Mouse (Mus musculus) midbrain, embryonic 13.5 days (tissue): Measurements from ENCODE around the gene Coq9. TPM values are rescaled to one million over a fixed set of nuclear protein-coding genes. Genes with fewer than 3 reads are reported as not detected.

Experiments used
- ATAC-seq: fragments of 200-750 bp; cut with Nextera tagmentation; 2 replicates; pipeline ENCODE4 v1.8.0; 2017; ENCODE audit warnings: mild to moderate bottlenecking, moderate TSS enrichment, moderate library complexity
- H3K27ac ChIP-seq: fragments of 300-500 bp; sonication (generic); 2 replicates; pipeline ENCODE4 v1.5.1; 2015; ENCODE audit warnings: inconsistent platforms, mild to moderate bottlenecking, moderate library complexity
- H3K27me3 ChIP-seq: fragments of 300-500 bp; sonication (generic); 2 replicates; pipeline ENCODE4 v1.6.1; 2015; ENCODE audit warnings: mild to moderate bottlenecking, inconsistent platforms
- H3K36me3 ChIP-seq: fragments of 300-500 bp; sonication (generic); 2 replicates; pipeline ENCODE4 v1.6.1; 2015; ENCODE audit warnings: mild to moderate bottlenecking, inconsistent platforms
- H3K4me1 ChIP-seq: fragments of 300-500 bp; sonication (generic); replicated peaks from 2 replicates; pipeline ENCODE4 v1.6.1; 2015; ENCODE audit warnings: inconsistent platforms
- H3K4me2 ChIP-seq: fragments of 300-500 bp; sonication (generic); replicated peaks from 2 replicates; pipeline ENCODE4 v1.6.1; 2015; ENCODE audit warnings: moderate library complexity, mild to moderate bottlenecking, inconsistent platforms
- H3K4me3 ChIP-seq: fragments of 300-500 bp; sonication (generic); replicated peaks from 2 replicates; pipeline ENCODE4 v1.5.1; 2015; ENCODE audit warnings: mild to moderate bottlenecking, inconsistent platforms
- H3K9ac ChIP-seq: fragments of 300-500 bp; sonication (generic); replicated peaks from 2 replicates; pipeline ENCODE4 v1.6.1; 2015; ENCODE audit warnings: mild to moderate bottlenecking, inconsistent platforms
- H3K9me3 ChIP-seq: fragments of 300-500 bp; sonication (generic); 2 replicates; pipeline ENCODE4 v1.6.1; 2016; ENCODE audit warnings: mild to moderate bottlenecking, inconsistent platforms
- WGBS: fragments of 180-500 bp; shearing (Covaris S2); methylation state at CpG from one replicate; pipeline ENCODE4 v1.1.7; 2015; 5-methylcytosine and 5-hydroxymethylcytosine counted together
- polyA plus RNA-seq: library from polyadenylated mRNA; unstranded; fragments of >200 nt; fragmentation: Nextera tagmentation; extraction: Ambion mirVana; gene quantifications from 2 replicates; pipeline ENCODE4 v1.2.1, GENCODE M21; 2015

Coq9 gene
- polyA plus RNA-seq, result 56.1 and 61.6 TPM in 2 replicates

DNA sequence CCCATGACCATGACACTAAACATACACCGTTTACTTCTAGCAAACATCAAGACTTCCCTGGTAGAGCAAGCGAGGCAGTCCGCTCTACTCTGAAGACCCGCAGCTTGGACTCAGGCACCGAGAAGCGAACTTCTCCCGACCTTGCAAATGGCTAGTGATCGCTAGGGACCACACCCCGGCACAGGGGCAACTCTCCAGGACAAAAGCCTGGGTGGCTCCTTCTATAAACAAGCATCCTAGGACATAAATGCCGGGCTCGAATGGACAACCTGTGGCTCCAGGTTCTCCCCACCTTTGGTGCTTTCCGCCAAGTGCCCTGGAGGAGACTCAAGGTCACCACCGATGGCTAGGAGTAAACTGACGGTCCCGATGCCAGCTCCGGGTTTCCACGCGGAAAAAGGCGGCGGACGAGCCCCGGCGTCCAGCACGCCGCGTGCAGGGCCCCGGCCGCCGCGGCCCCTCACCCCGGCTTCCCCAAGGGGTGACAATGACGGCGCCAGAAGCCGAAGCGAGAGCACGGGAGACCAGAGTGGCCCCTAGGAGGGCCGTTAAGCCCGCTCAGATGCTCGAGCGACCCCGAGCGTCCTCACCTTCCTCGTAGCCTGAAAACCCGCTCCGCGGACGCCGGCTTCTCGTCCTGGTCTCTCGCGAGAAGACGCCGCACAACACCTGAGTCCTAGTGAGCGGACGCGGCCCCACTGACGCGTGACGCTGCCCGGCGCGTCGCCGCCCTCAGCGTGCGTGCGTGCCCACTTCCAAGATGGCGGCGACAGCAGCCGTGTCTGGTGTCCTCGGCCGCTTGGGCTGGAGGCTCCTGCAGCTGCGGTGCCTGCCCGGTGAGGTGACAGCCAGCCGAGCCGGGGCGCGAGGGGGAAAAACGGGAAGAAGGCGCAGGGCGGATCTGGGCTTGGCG lies at the start of gene Coq9, which contains the start of gene Ciapin1:
Coq9 (plus strand) TSS at position 660 of the 913 bp plus-strand sequence.
Ciapin1 (minus strand) TSS at position 697 of the 913 bp plus-strand sequence.
- H3K4me1 ChIP-seq, result peaks cover 19% of the 10 kb centered on the region
- WGBS, result under 1% methylated on average over 81 of the region's 82 CpGs
- ATAC-seq, result peak; percentile 98
- no peaks in the 10 kb centered on the region for H3K36me3 ChIP-seq
- H3K27me3 ChIP-seq, result no peaks in the 10 kb centered on the region
- H3K27ac ChIP-seq, result peak within 1 kb of the TSS; percentile 89
- no peaks in the 10 kb centered on the region for H3K9me3 ChIP-seq
- peak within 1 kb of the TSS; percentile 94 for H3K9ac ChIP-seq
- peak within 1 kb of the TSS; percentile 85 for H3K4me3 ChIP-seq
- H3K4me2 ChIP-seq, result peak within 1 kb of the TSS; percentile 81

DNA sequence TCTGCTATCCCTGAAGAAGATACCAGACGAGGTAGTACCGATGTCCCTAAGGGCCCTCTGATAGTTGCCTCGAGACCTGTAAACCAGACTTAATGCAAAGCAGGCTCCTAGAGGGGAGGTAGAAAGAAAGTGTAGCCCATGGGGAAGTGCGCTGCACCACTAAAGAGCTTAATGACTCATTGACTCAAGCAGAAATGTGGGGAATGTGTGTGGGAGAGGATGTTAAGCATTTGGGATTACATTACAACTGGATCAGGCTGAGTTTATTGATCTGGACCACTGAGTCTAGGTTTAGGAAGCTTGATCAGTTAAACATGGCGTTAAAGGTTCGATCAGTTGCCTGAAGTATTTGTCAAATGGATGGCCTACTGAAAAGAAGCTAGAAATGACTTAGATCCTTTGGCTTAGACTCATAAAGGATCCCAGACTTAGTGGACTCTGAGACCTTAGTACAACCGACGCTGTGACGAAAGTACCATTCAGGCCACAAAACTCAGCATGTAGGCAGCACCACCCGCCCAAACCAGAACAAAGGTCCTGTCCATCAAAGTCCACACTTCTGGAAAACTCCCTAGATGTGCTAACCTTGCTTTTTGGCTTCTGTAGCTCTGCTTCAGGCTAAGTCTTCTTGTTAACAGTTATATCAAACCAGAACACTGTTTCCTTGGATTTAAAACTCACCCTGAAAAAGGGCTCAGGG lies 48.7 kb upstream of the Coq9 start:
- Histone ChIP-seq H3K4me3 (no peak overlapping the region), H3K4me2 (no peak overlapping the region), H3K9me3 (no peaks in the 10 kb centered on the region), H3K27me3 (no peaks in the 10 kb centered on the region), H3K4me1 (peaks cover 13% of the 10 kb centered on the region), H3K27ac (no peak overlapping the region), H3K9ac (no peak overlapping the region), H3K36me3 (no peaks in the 10 kb centered on the region)
- no peak for ATAC-seq
- 35% methylated on average over 10 of the region's 10 CpGs for WGBS

DNA sequence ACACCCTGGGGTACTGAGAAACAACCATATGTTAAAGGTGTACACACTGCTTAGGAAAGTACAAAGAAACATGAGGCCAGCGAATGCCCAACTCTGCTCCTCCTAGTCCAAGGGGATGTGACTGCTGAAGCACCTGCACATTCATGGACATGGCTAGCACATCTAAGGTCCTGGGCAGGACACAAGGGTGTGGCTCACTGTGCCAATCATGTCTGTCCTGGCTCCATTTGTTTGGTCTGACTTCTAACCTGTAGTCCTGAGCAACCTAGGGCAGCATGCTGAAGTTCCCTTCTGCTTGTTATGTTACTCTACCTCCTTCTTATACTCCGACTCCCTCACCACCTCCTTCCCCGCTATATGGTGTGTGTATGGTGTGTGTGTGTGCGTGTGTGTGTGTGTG lies 43.8 kb upstream of the Coq9 start:
- Histone ChIP-seq H3K9ac (no peak overlapping the region), H3K9me3 (no peaks in the 10 kb centered on the region), H3K27ac (no peak overlapping the region), H3K36me3 (no peaks in the 10 kb centered on the region), H3K4me2 (no peak overlapping the region), H3K27me3 (no peaks in the 10 kb centered on the region), H3K4me1 (peaks cover 10% of the 10 kb centered on the region), H3K4me3 (no peak overlapping the region)
- 94% methylated on average over 4 of the region's 4 CpGs for WGBS
- ATAC-seq, result no peak

DNA sequence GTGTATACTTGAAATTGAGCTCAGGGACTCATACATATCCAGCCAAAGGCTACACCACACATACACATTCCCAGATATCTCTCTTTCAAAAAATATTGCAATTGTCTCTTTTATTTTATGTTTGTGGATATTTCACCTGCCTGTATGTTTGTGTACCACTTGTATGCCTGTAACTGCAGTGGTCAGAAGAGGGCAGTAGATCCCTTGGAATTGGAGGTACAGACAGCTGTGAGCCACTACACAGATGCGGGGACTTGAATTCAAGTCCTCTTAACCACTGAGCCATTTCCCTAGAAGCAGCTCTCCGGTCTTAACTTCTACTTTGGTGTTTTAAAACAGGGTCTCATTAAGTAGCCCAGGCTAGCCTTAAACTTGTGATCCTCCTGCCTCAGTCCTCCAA lies 43.3 kb upstream of the Coq9 start:
- Histone ChIP-seq H3K4me3 (no peak overlapping the region), H3K36me3 (no peaks in the 10 kb centered on the region), H3K27ac (no peak overlapping the region), H3K27me3 (no peaks in the 10 kb centered on the region), H3K4me2 (no peak overlapping the region), H3K9ac (no peak overlapping the region), H3K9me3 (no peaks in the 10 kb centered on the region), H3K4me1 (peaks cover 6% of the 10 kb centered on the region)
- 90% methylated on average over 2 of the region's 2 CpGs for WGBS
- ATAC-seq, result no peak

DNA sequence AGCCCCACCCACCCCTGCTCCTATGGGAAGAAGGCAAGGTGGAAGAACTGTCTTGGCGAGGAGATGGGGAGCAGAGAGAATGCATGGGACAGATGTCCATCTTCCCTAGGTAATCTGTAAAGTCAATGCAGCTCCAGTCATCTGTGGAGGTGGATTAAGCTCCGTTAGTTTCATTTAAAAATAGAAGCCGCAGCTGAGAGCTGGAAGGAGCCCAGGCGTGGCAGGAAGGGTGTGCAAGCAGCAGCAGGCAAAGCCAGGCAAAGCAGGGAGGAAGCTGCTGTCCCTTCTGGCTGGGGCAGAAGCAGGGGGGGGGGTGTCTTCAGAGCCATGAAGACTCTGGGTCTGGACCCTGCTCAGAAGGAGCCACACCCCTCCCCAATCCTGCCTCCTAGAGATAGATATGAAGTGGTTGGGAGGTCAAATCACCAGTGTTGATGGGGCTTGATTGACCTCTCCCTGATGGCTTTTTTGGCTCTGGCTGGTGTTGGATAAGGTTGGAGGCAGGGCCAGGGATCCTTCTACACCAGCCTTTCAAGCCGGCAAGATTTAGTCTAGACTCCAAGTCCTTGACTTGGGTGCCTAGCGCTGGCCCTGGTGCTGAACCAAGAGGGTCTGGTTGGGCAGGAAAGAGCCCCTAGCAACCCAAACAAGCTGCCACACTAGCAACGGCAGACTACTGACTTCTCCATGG lies 37.7 kb upstream of the Coq9 start:
- H3K27ac ChIP-seq, result no peak overlapping the region
- no peak overlapping the region for H3K4me3 ChIP-seq
- H3K4me2 ChIP-seq, result no peak overlapping the region
- no peaks in the 10 kb centered on the region for H3K9me3 ChIP-seq
- H3K4me1 ChIP-seq, result peaks cover 5% of the 10 kb centered on the region; the same call in 1 of the 2 replicates
- H3K27me3 ChIP-seq, result no peaks in the 10 kb centered on the region
- H3K36me3 ChIP-seq, result no peaks in the 10 kb centered on the region
- 62% methylated on average over 7 of the region's 7 CpGs for WGBS
- no peak for ATAC-seq
- no peak overlapping the region for H3K9ac ChIP-seq

DNA sequence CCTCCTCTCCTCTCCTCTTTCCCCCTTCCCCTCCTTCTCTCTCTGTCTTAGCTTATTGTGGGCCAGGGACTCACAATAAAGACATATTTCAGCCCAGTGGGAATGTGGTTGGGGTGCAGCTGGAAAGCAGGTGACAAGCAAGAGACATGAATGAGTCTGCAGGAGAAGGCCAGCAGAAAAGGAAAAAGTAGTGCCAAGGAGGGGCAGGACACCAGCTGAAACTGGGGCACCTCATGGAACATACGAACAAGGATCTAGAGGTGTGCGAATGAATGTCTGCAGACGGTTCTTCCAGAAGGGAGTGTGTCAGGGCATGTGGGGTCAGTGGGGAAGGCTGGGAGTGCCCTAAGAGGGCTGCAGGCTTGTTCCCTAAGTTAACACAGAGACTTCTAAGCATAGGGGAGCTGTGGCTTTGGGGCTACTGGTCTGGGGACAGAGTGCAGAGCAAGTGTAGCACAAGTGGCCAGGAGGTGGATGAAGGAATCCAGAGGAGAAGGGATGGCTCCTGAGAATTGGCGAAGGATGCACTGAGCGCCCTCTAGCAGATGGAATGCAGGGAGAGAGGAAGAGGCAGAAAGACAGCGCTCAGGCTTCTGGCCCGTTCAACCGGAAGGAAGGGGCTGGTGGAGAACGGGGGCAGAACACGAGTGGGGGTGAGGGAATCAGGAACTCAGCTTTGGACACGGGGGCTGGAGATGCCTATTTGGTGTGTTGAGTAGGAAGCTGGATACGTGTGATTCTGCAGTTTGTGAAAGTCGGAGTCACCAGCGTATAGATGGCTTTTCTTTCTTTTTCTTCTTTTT lies 36.6 kb upstream of the Coq9 start:
- Histone ChIP-seq H3K27me3 (no peaks in the 10 kb centered on the region), H3K27ac (no peak overlapping the region), H3K9ac (no peak overlapping the region), H3K36me3 (no peaks in the 10 kb centered on the region), H3K4me2 (no peak overlapping the region), H3K4me3 (no peak overlapping the region), H3K4me1 (peaks cover 6% of the 10 kb centered on the region), H3K9me3 (no peaks in the 10 kb centered on the region)
- WGBS, result 38% methylated on average over 14 of the region's 14 CpGs
- no peak for ATAC-seq

DNA sequence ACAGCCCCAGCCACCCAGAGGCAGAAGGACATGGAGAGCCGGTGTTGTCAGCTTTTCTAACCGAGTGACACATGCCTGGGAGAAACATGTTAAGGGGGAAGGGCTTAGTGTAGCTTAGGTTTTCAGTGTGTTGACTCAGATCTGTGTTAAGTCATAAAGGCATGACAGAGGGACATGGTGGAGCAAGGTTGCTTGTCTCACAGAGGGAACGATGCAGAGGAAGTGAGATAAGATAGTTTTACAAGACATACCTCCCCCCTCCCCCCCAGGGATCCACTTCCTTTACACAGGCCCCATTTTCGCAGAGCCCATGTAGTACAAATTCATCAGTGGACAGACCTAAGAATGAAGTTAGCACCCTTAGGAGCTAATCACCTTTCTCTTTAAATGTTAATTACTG lies 35.7 kb upstream of the Coq9 start:
- peaks cover 12% of the 10 kb centered on the region for H3K4me1 ChIP-seq
- 84% methylated on average over 4 of the region's 4 CpGs for WGBS
- ATAC-seq, result no peak
- no peak overlapping the region for H3K27ac ChIP-seq
- no peak overlapping the region for H3K4me2 ChIP-seq
- no peak overlapping the region for H3K9ac ChIP-seq
- H3K27me3 ChIP-seq, result no peaks in the 10 kb centered on the region
- no peaks in the 10 kb centered on the region for H3K9me3 ChIP-seq
- no peak overlapping the region for H3K4me3 ChIP-seq
- H3K36me3 ChIP-seq, result no peaks in the 10 kb centered on the region

DNA sequence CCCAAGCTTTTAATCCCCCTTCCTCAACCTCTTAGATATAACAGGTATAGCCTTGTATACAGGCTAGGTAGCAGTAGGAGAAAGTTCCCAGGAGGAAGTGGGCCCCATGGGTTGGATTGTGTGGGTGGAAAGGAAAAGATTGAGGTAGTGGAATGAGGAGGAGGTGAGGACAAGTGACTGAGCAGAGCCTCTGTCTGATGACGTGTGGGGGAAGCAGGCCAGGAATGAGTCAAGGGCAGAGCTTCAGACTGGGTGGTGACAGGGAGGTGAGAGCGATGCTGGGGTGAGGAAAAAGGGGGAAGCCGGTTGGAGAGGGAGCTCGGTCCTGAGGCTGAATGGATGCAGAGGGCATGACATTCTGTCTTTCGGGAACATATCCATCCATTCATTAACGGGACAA lies 34.6 kb upstream of the Coq9 start:
- WGBS, result 80% methylated on average over 6 of the region's 6 CpGs
- no peak for ATAC-seq

DNA sequence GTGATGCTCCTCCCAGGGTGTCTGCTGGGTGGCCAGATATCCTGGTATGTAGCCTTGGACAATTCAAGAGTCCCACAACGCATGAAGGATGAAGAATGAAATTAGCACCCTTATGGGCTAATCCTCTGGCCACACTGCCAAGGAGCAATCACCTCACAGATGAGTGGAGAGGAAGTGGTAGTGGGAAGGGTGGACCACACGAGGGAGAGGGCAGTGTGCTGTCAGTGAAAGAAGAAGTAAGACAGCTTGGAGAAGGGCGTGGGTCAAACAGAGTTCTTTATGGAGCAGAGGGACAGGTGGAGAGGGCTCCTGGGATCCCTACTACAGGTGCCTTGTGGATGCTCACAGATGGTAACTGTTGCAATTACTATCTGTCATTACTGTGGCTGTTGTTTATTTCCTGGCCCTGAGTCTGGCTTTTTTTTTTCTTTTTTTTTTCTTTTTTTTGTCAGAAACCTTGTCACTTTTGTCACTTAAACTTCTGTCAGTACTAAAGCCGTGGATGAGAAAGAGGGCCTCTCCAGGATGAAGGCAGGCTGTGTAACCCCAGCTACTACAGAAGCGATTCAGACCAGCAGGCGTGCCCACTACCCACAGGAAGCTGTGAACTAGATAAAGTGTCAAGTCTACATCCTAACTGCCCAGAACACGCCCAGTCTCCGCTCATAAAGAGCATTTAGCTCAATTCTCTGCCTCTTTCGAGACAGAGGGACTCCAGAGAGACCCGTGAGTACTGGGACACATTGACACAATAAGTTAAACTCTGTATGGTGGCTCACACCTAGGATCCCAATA lies 33.4 kb upstream of the Coq9 start:
- Histone ChIP-seq H3K4me3 (no peak overlapping the region), H3K9ac (no peak overlapping the region), H3K27me3 (no peaks in the 10 kb centered on the region), H3K4me1 (peaks cover 13% of the 10 kb centered on the region), H3K4me2 (no peak overlapping the region), H3K36me3 (no peaks in the 10 kb centered on the region), H3K9me3 (no peaks in the 10 kb centered on the region), H3K27ac (no peak overlapping the region)
- ATAC-seq, result no peak
- WGBS, result 81% methylated on average over 10 of the region's 10 CpGs

More for the DNA sequence above, 34.6 kb upstream of the Coq9 start:
- Histone ChIP-seq H3K36me3 (no peaks in the 10 kb centered on the region), H3K4me2 (no peak overlapping the region), H3K27ac (no peak overlapping the region), H3K9me3 (no peaks in the 10 kb centered on the region), H3K4me3 (no peak overlapping the region), H3K27me3 (no peaks in the 10 kb centered on the region), H3K4me1 (peaks cover 13% of the 10 kb centered on the region), H3K9ac (no peak overlapping the region)

DNA sequence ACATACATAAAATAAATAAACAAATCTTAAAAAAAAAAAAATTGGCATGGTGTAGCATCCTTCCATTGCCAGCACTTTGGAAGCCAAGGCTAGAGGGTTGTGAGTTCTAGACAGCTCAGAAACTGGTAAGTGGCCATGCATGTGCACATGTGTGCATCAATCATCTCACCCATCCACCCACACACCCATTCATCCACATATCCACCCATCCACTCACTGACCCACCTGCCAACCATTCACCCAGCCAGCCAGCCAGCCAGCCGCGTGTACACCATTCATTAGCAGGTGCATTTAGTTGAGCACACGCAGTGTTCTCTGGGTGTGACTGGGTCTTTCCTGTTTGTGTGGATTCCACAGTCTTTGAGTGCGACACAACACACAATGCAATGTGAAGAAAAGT lies 32.3 kb upstream of the Coq9 start:
- H3K27ac ChIP-seq, result no peak overlapping the region
- ATAC-seq, result no peak
- H3K27me3 ChIP-seq, result no peaks in the 10 kb centered on the region
- no peaks in the 10 kb centered on the region for H3K36me3 ChIP-seq
- H3K4me1 ChIP-seq, result peaks cover 13% of the 10 kb centered on the region
- H3K4me2 ChIP-seq, result no peak overlapping the region
- WGBS, result 70% methylated on average over 4 of the region's 4 CpGs
- no peaks in the 10 kb centered on the region for H3K9me3 ChIP-seq
- no peak overlapping the region for H3K4me3 ChIP-seq
- H3K9ac ChIP-seq, result no peak overlapping the region

DNA sequence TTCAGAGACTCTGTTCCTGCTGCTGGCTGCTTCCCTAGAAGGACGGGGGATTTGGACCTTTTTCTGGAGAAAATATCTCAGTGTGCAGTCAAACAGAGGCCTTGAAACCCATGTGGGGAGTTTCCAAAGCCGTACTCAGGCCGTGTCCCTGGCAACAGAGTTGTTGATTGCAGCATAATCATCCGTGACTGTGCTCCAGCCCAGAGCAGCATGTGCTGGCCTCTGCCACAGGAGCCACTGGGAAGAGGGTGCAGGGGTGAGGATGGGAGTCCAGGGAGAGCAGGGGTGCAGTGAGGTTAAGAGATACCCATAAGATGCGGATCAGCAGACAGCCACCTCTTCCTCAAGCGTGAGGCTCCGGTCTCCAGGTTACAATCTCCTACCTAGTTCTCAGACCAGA lies 30.6 kb upstream of the Coq9 start:
- Histone ChIP-seq H3K27me3 (no peaks in the 10 kb centered on the region), H3K9ac (no peak overlapping the region), H3K9me3 (no peaks in the 10 kb centered on the region), H3K4me3 (no peak overlapping the region), H3K4me2 (no peak overlapping the region), H3K27ac (no peak overlapping the region), H3K36me3 (no peaks in the 10 kb centered on the region), H3K4me1 (peaks cover 13% of the 10 kb centered on the region)
- 52% methylated on average over 7 of the region's 7 CpGs for WGBS
- ATAC-seq, result no peak
